Mouse (Mus musculus) liver, adult 2 months (tissue): ENCODE measurements around the gene Gmeb1.

ENCODE experiments used
- CTCF ChIP-seq: fragments of 200-500 bp; IDR thresholded peaks from 2 replicates; pipeline ENCODE4 v1.5.1; 2011; ENCODE audit warnings: low read depth, low read length, control low read depth
- POLR2A ChIP-seq: fragments of 200-500 bp; IDR thresholded peaks from 2 replicates; pipeline ENCODE4 v1.6.1; 2011; ENCODE audit warnings: low read length, control low read depth; ENCODE audit not compliant: insufficient read depth; ENCODE audit errors: extremely low read depth

DNA sequence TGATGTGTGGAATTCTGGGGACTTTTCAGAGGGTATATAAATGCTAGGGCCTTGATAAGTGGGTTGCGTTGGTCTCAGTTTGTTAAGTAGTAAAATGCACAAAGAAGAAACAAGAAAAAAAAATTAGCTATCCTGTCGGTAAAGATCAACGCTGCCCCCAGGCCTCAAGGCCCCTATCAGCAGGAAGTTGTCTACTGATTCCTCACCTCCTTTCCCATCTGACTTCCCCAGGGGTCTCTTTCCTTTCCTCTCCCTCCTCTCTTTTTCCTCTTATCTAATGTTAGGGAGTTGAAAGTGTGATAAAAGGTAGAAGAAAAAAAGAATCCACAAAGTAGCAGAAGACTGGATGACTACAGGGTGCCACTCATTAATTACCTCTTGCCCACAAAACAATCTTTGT lies 21.0 kb downstream of the Gmeb1 start:
- TF ChIP-seq CTCF, result no peak
- no peak for TF ChIP-seq POLR2A
